Mouse (Mus musculus) heart, adult 2 months (tissue): ENCODE results near the gene Macrod1.

Experiments
- CTCF ChIP-seq: fragments of 200-600 bp; IDR thresholded peaks from 2 replicates; pipeline ENCODE4 v1.8.1; 2022; ENCODE audit warnings: antibody characterized with exemption, mild to moderate bottlenecking, moderate library complexity
- POLR2A ChIP-seq: fragments of 200-500 bp; IDR thresholded peaks from 2 replicates; pipeline ENCODE4 v1.6.1; 2011; ENCODE audit warnings: mild to moderate bottlenecking, low read depth, low read length, control low read depth; ENCODE audit not compliant: insufficient read depth

DNA sequence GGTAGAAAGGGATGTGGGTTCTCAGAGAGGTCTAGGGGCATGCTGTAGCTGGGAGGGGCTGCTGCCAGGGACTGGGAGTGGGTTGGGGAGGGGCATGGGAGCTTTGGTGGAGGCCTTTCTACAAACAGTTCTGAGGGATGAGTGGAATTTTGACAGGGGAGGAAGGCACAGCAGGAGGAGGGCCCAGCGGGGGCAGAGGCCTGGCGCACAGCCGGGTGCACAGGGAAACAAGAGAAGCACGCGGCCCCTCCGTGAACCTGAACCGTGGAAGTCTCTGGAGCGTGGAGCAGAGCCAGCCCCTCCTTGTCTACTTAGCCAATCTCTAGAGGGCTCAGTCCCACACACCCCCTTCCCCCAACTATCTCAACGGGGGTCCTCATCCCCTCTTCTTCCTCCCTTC lies 78.9 kb downstream of the Macrod1 start:
- TF ChIP-seq CTCF (no peak), POLR2A (no peak)
